Mouse (Mus musculus) hindbrain, postnatal 0 days (tissue): ENCODE measurements around the gene Mlycd. TPM values are rescaled to one million over a fixed set of nuclear protein-coding genes. Genes with fewer than 3 reads are reported as not detected.
"Not testable (repeated sequence)": the region's sequence is repeated elsewhere in the genome, so short reads cannot be mapped to it uniquely, and the experiment has no call there.

Experiments
- ATAC-seq: fragments of 200-750 bp; cut with Nextera tagmentation; 2 replicates; pipeline ENCODE4 v1.8.0; 2017; ENCODE audit warnings: mild to moderate bottlenecking, moderate TSS enrichment, moderate library complexity
- DNase-seq: peaks from one replicate; pipeline ENCODE4 v3.0.0-alpha.2; 2015; ENCODE audit warnings: low spot score
- H3K27ac ChIP-seq: fragments of 300-500 bp; sonication (generic); 2 replicates; pipeline ENCODE4 v1.5.1; 2014; ENCODE audit warnings: mild to moderate bottlenecking
- H3K27me3 ChIP-seq: fragments of 300-500 bp; sonication (generic); 2 replicates; pipeline ENCODE4 v1.6.1; 2014; ENCODE audit warnings: low read length, mixed read lengths; ENCODE audit not compliant: insufficient read depth
- H3K36me3 ChIP-seq: fragments of 300-500 bp; sonication (generic); 2 replicates; pipeline ENCODE4 v1.6.1; 2014; ENCODE audit warnings: low read length, mixed read lengths; ENCODE audit not compliant: insufficient read depth
- H3K4me1 ChIP-seq: fragments of 300-500 bp; sonication (generic); 2 replicates; pipeline ENCODE4 v1.6.1; 2014; ENCODE audit warnings: antibody characterized with exemption, low read length, mixed read lengths; ENCODE audit not compliant: insufficient read depth
- H3K4me2 ChIP-seq: fragments of 300-500 bp; sonication (generic); 2 replicates; pipeline ENCODE4 v1.6.1; 2014; ENCODE audit warnings: low read depth, mild to moderate bottlenecking, low read length, moderate library complexity, mixed read lengths
- H3K4me3 ChIP-seq: fragments of 300-500 bp; sonication (generic); 2 replicates; pipeline ENCODE4 v1.5.1; 2014; ENCODE audit warnings: low read length
- H3K9ac ChIP-seq: fragments of 300-500 bp; sonication (generic); replicated peaks from 2 replicates; pipeline ENCODE4 v1.6.1; 2014; ENCODE audit warnings: mild to moderate bottlenecking, low read length, moderate library complexity, mixed read lengths
- H3K9me3 ChIP-seq: fragments of 300-500 bp; sonication (generic); 2 replicates; pipeline ENCODE4 v1.6.1; 2016; ENCODE audit warnings: low read length, mixed read lengths
- CTCF ChIP-seq: IDR thresholded peaks from 2 replicates; pipeline ENCODE4 v1.5.1; 2016; ENCODE audit warnings: antibody characterized with exemption, control low read depth, low read depth
- WGBS: fragments of 180-500 bp; shearing (Covaris S2); extraction: QIAGEN DNeasy Blood & Tissue Kit; methylation state at CpG from one replicate; pipeline ENCODE4 v1.1.7; 2014; 5-methylcytosine and 5-hydroxymethylcytosine counted together
- polyA plus RNA-seq: library from polyadenylated mRNA; unstranded; fragments of >200 nt; fragmentation: Nextera tagmentation; extraction: Ambion mirVana; gene quantifications from 2 replicates; pipeline ENCODE4 v1.2.1, GENCODE M21; 2015
- total RNA-seq: library from RNA; depleted of rRNA; stranded (reverse); fragments of >200 nt; gene quantifications from 2 replicates; pipeline ENCODE4 v1.2.3, GENCODE M21; 2014; rRNA removed

Gene Mlycd
- total RNA-seq (36.6 and 37.2 TPM in 2 replicates), polyA plus RNA-seq (20.0 TPM in 2 replicates)

DNA sequence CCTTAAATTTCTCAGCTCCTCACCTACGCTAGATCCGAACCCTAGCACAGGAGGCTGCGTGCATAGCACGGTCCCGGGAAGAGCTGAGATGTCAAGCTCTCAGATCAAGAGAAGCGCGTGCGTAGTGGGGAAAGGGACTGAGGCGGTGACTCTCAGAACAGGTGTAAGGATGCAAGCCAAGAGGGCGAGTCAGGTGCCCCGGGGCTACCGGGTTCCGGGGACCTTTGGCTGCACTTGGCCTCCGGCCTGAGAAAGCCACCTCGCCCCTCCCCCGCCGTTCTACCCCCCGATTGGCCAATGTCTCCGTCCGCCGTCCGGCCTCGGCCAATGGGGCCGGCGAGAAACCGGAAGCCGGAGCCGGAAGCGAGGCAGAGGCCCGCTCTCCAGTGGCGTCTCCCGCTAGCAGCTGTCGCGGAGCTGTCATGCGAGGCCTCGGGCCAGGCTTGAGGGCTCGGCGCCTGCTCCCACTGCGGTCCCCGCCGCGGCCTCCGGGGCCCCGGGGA is at the start of gene Mlycd:
TSS of gene Mlycd (plus strand) at position 355 of the 503 bp plus-strand sequence.
- Histone ChIP-seq H3K4me1 (peaks cover 11% of the 10 kb centered on the region), H3K27ac (peak within 1 kb of the TSS; percentile 94), H3K4me3 (peak within 1 kb of the TSS; percentile 77), H3K4me2 (peak within 1 kb of the TSS; percentile 99), H3K36me3 (no peaks in the 10 kb centered on the region), H3K9ac (peak within 1 kb of the TSS; percentile 94), H3K27me3 (no peaks in the 10 kb centered on the region), H3K9me3 (no peaks in the 10 kb centered on the region)
- ATAC-seq (peak; percentile 96), DNase-seq (peak; percentile 97)
- no peak for TF ChIP-seq CTCF
- under 1% methylated on average over 44 of the region's 44 CpGs for WGBS

DNA sequence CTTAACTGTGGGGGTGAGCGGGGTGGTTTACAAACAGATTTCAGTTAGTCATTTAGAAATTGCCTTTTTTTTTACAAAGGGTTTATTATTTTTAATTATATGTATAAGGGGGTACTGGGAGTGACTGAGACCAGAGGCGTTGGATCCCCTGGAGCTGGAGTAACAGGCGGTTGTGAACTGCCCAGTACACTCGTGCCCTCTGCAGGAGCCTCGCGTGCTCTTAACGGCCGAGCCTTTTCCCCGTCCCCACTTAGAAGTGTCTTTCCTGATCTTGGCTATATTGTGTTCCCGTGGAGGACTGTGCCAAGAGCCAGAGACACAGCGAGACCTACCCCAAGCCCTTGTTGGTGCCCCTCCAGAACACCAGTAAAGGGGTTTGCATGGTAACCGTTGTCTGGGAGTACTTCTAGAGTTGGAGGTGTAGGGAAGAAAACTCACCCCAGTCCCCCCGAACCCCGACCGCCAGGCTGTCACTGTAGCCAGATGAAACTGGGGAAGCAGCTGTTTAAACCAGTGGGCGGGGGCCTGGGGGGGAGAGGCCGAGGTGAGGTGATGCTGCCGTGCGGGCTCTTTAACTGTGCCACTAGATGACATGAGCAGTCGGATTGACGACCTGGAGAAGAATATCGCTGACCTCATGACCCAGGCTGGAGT is 49.5 kb upstream of the Mlycd start:
- H3K27ac ChIP-seq, result peak overlapping the region; percentile 72; the same call in 1 of the 2 replicates
- peaks cover 26% of the 10 kb centered on the region for H3K36me3 ChIP-seq
- no peaks in the 10 kb centered on the region for H3K27me3 ChIP-seq
- H3K4me1 ChIP-seq, result peaks cover 5% of the 10 kb centered on the region
- 53% methylated on average over 22 of the region's 22 CpGs for WGBS
- no peaks in the 10 kb centered on the region for H3K9me3 ChIP-seq
- H3K4me2 ChIP-seq, result peak overlapping the region; percentile 75
- peak overlapping the region; percentile 82 for H3K4me3 ChIP-seq
- peak overlapping the region; percentile 85 for H3K9ac ChIP-seq
- peak; percentile 30 for DNase-seq
- ATAC-seq, result no peak
- TF ChIP-seq CTCF, result 0 out of 2 replicates have a peak, but pooled peaks have one; percentile 11

GRCm38 (mm10) chr8:119345683-119346075 is 49.0 kb upstream of the Mlycd start:
- Histone ChIP-seq H3K9me3 (no peaks in the 10 kb centered on the region), H3K27me3 (no peaks in the 10 kb centered on the region), H3K4me1 (peaks cover 5% of the 10 kb centered on the region), H3K4me3 (peak overlapping the region; percentile 82), H3K27ac (no peak overlapping the region), H3K36me3 (peaks cover 26% of the 10 kb centered on the region), H3K9ac (no peak overlapping the region), H3K4me2 (peak overlapping the region; percentile 75)
- no peak for TF ChIP-seq CTCF
- DNase-seq (no peak), ATAC-seq (no peak)
- 87% methylated on average over 15 of the region's 15 CpGs for WGBS

DNA sequence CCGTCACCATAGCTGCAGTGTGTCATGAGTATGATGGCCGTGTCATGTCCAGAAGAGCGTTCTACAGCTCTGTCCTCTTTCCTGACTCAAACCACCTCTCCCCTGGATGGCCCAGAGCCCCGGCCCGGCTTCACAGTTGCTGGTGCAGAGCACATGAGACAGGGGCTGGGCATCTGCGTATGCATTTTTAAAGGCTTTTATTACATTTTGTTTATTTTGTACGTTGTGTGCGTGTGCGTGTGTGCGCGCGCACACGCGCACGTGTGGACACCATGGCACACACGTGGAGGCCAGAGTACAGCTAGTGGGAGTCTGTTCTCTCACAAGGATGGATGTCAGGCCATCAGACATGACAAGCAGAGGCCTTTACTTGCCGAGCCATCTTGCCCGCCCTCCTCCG is 43.0 kb upstream of the Mlycd start:
- no peak overlapping the region for H3K27ac ChIP-seq
- no peak overlapping the region for H3K4me2 ChIP-seq
- no peaks in the 10 kb centered on the region for H3K4me1 ChIP-seq
- H3K9ac ChIP-seq, result no peak overlapping the region
- TF ChIP-seq CTCF, result no peak
- peaks cover 26% of the 10 kb centered on the region for H3K36me3 ChIP-seq
- WGBS, result 91% methylated on average over 19 of the region's 19 CpGs
- no peak overlapping the region for H3K4me3 ChIP-seq
- DNase-seq (no peak), ATAC-seq (0 out of 2 replicates have a peak, but pooled peaks have one; percentile 27)
- no peaks in the 10 kb centered on the region for H3K9me3 ChIP-seq
- no peaks in the 10 kb centered on the region for H3K27me3 ChIP-seq

DNA sequence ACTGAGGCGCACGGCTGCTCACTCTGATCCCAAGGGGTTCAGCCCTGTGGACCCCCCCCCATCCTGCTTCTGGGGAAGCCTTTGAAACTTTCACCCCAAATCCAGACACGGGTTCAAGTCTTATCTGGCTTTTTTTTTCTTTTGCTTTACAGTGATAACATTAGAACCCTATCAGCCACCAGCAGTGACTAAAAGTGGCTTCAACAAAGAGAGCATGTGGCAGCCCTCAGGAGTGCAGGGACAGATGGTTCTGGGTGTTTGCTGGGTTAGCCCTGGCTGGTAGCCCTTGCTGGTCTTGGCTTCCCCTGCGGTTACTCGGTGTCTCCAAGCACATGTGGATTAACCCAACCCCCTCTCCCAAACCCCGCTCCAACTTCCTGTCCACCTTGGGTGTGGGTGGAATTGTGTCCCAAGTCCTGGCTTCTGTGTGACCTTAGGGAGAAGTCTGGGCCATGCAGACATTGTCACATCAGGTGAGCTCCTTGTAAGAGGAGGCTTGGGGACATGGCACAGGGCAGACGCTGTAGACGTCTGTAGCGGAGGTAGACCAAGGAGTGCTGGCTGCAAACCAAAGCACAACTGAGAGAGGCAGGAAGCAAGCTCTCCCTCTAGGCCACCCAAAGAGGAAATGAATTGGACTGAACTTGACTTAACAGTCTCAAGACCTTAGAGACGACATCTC is 41.6 kb upstream of the Mlycd start:
- no peaks in the 10 kb centered on the region for H3K4me1 ChIP-seq
- peaks cover 14% of the 10 kb centered on the region for H3K36me3 ChIP-seq
- 78% methylated on average over 10 of the region's 10 CpGs for WGBS
- H3K4me2 ChIP-seq, result no peak overlapping the region
- no peak for TF ChIP-seq CTCF
- no peak overlapping the region for H3K9ac ChIP-seq
- H3K9me3 ChIP-seq, result no peaks in the 10 kb centered on the region
- no peak overlapping the region for H3K4me3 ChIP-seq
- ATAC-seq (no peak), DNase-seq (no peak)
- no peak overlapping the region for H3K27ac ChIP-seq
- no peaks in the 10 kb centered on the region for H3K27me3 ChIP-seq

GRCm38 (mm10) chr8:119353659-119354023 is 41.0 kb upstream of the Mlycd start:
- TF ChIP-seq CTCF, result no peak
- DNase-seq (no peak), ATAC-seq (no peak)
- no peak overlapping the region for H3K4me3 ChIP-seq
- H3K27me3 ChIP-seq, result no peaks in the 10 kb centered on the region
- no peak overlapping the region for H3K4me2 ChIP-seq
- whole genome bisulfite sequencing, result 87% methylated on average over 6 of the region's 6 CpGs
- no peaks in the 10 kb centered on the region for H3K9me3 ChIP-seq
- no peaks in the 10 kb centered on the region for H3K4me1 ChIP-seq
- H3K36me3 ChIP-seq, result peaks cover 11% of the 10 kb centered on the region
- H3K27ac ChIP-seq, result no peak overlapping the region
- no peak overlapping the region for H3K9ac ChIP-seq

DNA sequence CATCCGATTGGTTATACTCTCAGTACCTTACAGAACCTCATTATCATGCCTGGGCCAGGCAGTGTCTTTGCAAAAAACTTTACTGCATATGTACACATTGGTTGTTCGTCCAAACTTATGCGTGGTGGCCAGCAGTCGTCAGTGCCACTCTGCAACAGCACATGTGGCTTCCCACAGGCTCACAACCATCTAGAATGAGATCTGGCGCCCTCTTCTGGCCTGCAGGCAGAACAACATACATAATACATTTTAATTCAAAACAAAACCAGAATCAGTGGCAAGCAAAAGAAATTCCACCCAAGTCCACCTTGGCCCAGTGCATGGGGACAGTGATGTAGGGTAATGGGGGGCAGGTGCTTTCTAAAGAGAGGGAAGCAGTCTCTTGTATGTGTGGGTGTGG is 38.0 kb upstream of the Mlycd start:
- DNase-seq, H3K9ac ChIP-seq, H3K4me2 ChIP-seq, H3K27me3 ChIP-seq, H3K36me3 ChIP-seq, H3K9me3 ChIP-seq, H3K27ac ChIP-seq, ATAC-seq, H3K4me1 ChIP-seq, H3K4me3 ChIP-seq: not testable (repeated sequence)
- peak; percentile 63 for TF ChIP-seq CTCF
- WGBS, result 60% methylated on average over 5 of the region's 5 CpGs
